Mouse (Mus musculus): ENCODE measurements at regions not wholly inside any gene's neighbourhood (a gene's known extent, or its start where the extent isn't known, plus 50 kb on each side); places are given as distances from the start of the nearest gene placed in this dataset.

GRCm38 (mm10) chr3:151307975-151308374 lies 129.7 kb upstream of the Adgrl4 start:
- TF ChIP-seq CTCF (IDR thresholded peaks at IDR 0.05; ENCODE audit: borderline replicate concordance, extremely low read depth, insufficient read depth, insufficient read length) (no peak), POLR2A (IDR thresholded peaks at IDR 0.05; ENCODE audit: borderline replicate concordance, extremely low read depth, insufficient read depth, insufficient read length, poor library complexity, severe bottlenecking) (no peak)
